Mouse (Mus musculus) kidney, embryonic 14.5 days (tissue): ENCODE measurements around the gene Arid1b. TPM values are rescaled to one million over a fixed set of nuclear protein-coding genes. Genes with fewer than 3 reads are reported as not detected.

Experiments
- ATAC-seq: fragments of 200-750 bp; cut with Nextera tagmentation; 2 replicates; pipeline ENCODE4 v1.8.0; 2017; ENCODE audit warnings: moderate number of reproducible peaks, mild to moderate bottlenecking, moderate TSS enrichment, moderate library complexity; ENCODE audit not compliant: low FRiP score, low TSS enrichment
- H3K27ac ChIP-seq: fragments of 300-500 bp; sonication (generic); 2 replicates; pipeline ENCODE4 v1.5.1; 2014; ENCODE audit warnings: low read depth, mild to moderate bottlenecking, low read length, moderate library complexity, mixed read lengths
- H3K27me3 ChIP-seq: fragments of 300-500 bp; sonication (generic); 2 replicates; pipeline ENCODE4 v1.6.1; 2014; ENCODE audit warnings: mild to moderate bottlenecking, low read length; ENCODE audit not compliant: control insufficient read depth, insufficient read depth
- H3K36me3 ChIP-seq: fragments of 300-500 bp; sonication (generic); 2 replicates; pipeline ENCODE4 v1.6.1; 2014; ENCODE audit warnings: low read length, mixed read lengths; ENCODE audit not compliant: control insufficient read depth, insufficient read depth
- H3K4me1 ChIP-seq: fragments of 300-500 bp; sonication (generic); 2 replicates; pipeline ENCODE4 v1.6.1; 2014; ENCODE audit warnings: low read length, mixed read lengths; ENCODE audit not compliant: control insufficient read depth, insufficient read depth
- H3K4me2 ChIP-seq: fragments of 300-500 bp; sonication (generic); replicated peaks from 2 replicates; pipeline ENCODE4 v1.6.1; 2014; ENCODE audit warnings: low read depth, mild to moderate bottlenecking, low read length
- H3K4me3 ChIP-seq: fragments of 300-500 bp; sonication (generic); 2 replicates; pipeline ENCODE4 v1.5.1; 2014; ENCODE audit warnings: mild to moderate bottlenecking, low read length
- H3K9ac ChIP-seq: fragments of 300-500 bp; sonication (generic); 2 replicates; pipeline ENCODE4 v1.6.1; 2014; ENCODE audit warnings: low read depth, mild to moderate bottlenecking, low read length, moderate library complexity
- H3K9me3 ChIP-seq: fragments of 300-500 bp; sonication (generic); 2 replicates; pipeline ENCODE4 v1.6.1; 2016; ENCODE audit warnings: low read length; ENCODE audit not compliant: control insufficient read depth
- WGBS: fragments of 180-500 bp; shearing (Covaris S2); extraction: QIAGEN DNeasy Blood & Tissue Kit; methylation state at CpG from one replicate; pipeline ENCODE4 v1.1.7; 2014; 5-methylcytosine and 5-hydroxymethylcytosine counted together
- polyA plus RNA-seq: library from polyadenylated mRNA; unstranded; fragments of >200 nt; fragmentation: Nextera tagmentation; extraction: Ambion mirVana; gene quantifications from 2 replicates; pipeline ENCODE4 v1.2.1, GENCODE M21; 2014

Arid1b gene
- polyA plus RNA-seq, 1 experiment from 2014 or later: 19.2 TPM

DNA sequence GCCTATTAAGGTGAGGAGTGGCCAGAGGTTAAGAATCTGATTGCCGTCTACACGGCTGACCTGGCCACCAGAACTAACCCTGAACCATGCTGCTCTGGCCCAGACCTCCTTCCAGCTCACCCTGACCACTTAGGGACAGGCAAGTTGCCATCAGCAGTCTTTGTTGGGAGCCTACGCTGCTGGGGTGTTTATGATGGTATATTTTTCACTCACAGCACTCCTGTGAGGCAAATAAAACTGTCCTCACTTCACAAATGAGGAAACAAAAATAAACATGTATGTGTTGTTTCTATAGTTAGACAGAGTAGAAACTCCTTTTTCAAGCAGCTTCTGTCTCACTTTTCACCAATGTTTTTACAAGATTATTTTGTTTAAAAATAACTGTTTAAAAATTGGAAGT, 280.3 kb downstream of the Arid1b start:
- 50% methylated on average over 3 of the region's 3 CpGs for WGBS
- H3K4me2 ChIP-seq: no peak overlapping the region
- ATAC-seq: no peak
- H3K9ac ChIP-seq: no peak overlapping the region
- no peaks in the 10 kb centered on the region for H3K9me3 ChIP-seq
- no peaks in the 10 kb centered on the region for H3K27me3 ChIP-seq
- H3K4me3 ChIP-seq: no peak overlapping the region
- H3K36me3 ChIP-seq: peaks cover 4% of the 10 kb centered on the region
- 0 out of 2 replicates have a peak, but pooled peaks cover 8% of the 10 kb centered on the region for H3K4me1 ChIP-seq
- no peak overlapping the region for H3K27ac ChIP-seq

DNA sequence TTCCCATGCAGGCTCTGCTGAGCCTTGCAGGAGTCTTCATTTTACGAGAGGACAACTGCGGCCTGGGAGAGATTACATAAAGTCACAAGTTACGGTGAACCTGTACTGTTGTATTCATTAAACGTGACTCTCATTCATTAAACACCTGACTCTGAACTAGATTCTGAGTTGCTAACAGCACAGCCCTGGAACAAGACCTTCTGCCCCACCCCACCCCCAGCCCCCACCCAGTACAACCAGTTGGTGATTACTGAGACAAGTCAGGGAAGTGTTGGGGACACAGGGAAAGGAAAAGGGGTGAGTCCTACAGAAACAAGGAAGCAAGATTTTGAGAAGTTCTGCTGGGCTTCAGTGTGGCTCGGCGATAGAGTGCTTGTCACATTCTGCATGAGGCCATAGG, 281.6 kb downstream of the Arid1b start:
- no peak overlapping the region for H3K4me3 ChIP-seq
- peaks cover 7% of the 10 kb centered on the region for H3K36me3 ChIP-seq
- no peaks in the 10 kb centered on the region for H3K9me3 ChIP-seq
- no peak overlapping the region for H3K9ac ChIP-seq
- no peak for ATAC-seq
- no peak overlapping the region for H3K27ac ChIP-seq
- no peak overlapping the region for H3K4me2 ChIP-seq
- 91% methylated on average over 6 of the region's 6 CpGs for WGBS
- H3K27me3 ChIP-seq: no peaks in the 10 kb centered on the region
- H3K4me1 ChIP-seq: 0 out of 2 replicates have a peak, but pooled peaks cover 7% of the 10 kb centered on the region

DNA sequence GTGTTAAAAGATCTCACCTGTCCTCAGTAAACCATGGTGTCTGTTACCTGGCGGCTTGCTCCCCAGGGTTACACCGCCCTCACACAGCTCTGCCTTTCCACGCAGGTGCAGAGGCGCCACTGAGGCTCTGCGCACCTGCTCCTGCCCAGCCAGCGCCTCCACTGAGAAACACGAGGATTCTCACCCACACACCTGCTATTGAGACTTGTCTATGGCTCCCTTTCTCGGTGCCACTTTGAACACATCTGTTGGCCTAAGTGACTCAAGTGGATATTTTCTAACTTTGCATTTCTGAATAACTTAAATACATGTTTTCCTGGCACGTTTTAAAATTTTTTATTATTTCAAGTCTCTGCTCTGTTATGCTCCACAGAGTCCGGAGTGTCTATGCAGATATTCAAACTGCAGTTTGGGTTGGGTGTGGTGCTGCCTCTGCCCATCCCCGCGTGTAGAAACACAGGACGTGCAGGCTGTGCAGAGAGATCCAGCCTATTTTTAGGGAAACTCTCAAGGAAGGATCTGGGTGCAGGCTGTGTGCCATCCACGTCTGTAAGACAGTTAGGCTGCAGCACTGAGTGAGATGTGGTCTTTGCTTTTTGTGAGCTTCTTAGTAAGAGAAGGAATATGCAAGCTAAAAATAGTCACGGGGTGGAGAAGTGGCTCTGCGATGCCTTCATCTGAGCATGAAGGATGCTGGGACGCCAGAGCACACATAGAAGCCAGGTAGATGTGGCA, 283.2 kb downstream of the Arid1b start:
- 0 out of 2 replicates have a peak, but pooled peaks cover 7% of the 10 kb centered on the region for H3K4me1 ChIP-seq
- H3K4me2 ChIP-seq: no peak overlapping the region
- H3K36me3 ChIP-seq: peaks cover 7% of the 10 kb centered on the region
- no peak for ATAC-seq
- H3K4me3 ChIP-seq: no peak overlapping the region
- H3K27me3 ChIP-seq: no peaks in the 10 kb centered on the region
- H3K27ac ChIP-seq: no peak overlapping the region
- H3K9ac ChIP-seq: no peak overlapping the region
- H3K9me3 ChIP-seq: no peaks in the 10 kb centered on the region
- 88% methylated on average over 17 of the region's 17 CpGs for WGBS

DNA sequence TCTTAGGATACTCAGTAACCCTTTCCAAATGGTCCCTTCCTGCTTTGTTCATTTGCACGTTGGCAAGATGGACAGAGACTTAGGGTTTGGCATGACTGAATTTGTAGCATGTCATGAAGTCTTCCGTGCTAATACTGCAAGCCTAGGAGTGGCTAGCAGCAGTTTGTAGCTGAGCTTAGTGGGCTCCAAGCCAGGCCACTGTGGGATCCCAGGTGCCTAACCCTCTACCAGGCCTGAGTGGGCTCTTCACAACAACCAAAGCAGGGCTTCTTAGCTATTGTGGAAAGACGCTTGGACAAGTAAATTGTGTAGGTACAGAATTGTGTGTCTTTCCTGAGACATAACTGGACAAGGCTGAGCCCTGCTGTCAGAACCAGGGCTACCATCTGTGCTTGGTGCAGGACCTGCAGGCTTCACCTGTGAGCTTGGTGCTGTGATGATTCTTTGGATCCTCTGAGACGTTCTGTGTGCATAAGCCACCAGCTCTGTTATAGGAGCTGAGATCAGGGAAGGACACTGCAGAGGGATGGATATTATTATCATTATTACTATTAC, 286.4 kb downstream of the Arid1b start:
- WGBS: 87% methylated on average over 4 of the region's 4 CpGs
- Histone ChIP-seq H3K27ac (no peak overlapping the region), H3K36me3 (peaks cover 12% of the 10 kb centered on the region), H3K9me3 (no peaks in the 10 kb centered on the region), H3K27me3 (no peaks in the 10 kb centered on the region), H3K4me2 (no peak overlapping the region), H3K4me1 (0 out of 2 replicates have a peak, but pooled peaks cover 7% of the 10 kb centered on the region), H3K4me3 (no peak overlapping the region), H3K9ac (no peak overlapping the region)
- no peak for ATAC-seq

DNA sequence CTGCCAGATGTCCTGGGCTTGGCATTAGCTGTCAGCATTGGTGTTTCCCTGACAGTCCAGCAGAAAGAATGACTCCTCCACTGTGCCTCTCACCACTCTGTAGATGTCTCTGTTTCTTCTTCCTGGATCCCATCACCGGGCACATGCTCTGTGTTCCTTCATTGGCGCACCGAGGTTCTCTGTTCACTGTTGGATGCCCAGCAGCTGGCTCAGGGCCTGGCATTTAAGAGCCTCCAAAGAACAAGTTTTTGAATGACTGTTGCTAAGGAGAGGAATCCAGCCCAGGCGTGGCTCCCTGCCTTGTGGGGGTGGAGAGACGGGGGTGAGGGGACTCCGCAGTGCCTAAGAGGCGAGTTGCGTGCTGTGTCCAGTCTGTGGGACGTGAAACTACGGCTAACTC, 290.7 kb downstream of the Arid1b start:
- 89% methylated on average over 10 of the region's 10 CpGs for WGBS
- Histone ChIP-seq H3K4me2 (no peak overlapping the region), H3K4me1 (0 out of 2 replicates have a peak, but pooled peaks cover 5% of the 10 kb centered on the region), H3K9me3 (no peaks in the 10 kb centered on the region), H3K4me3 (no peak overlapping the region), H3K9ac (no peak overlapping the region), H3K36me3 (peaks cover 5% of the 10 kb centered on the region; the same call in 1 of the 2 replicates), H3K27me3 (no peaks in the 10 kb centered on the region), H3K27ac (no peak overlapping the region)
- no peak for ATAC-seq

DNA sequence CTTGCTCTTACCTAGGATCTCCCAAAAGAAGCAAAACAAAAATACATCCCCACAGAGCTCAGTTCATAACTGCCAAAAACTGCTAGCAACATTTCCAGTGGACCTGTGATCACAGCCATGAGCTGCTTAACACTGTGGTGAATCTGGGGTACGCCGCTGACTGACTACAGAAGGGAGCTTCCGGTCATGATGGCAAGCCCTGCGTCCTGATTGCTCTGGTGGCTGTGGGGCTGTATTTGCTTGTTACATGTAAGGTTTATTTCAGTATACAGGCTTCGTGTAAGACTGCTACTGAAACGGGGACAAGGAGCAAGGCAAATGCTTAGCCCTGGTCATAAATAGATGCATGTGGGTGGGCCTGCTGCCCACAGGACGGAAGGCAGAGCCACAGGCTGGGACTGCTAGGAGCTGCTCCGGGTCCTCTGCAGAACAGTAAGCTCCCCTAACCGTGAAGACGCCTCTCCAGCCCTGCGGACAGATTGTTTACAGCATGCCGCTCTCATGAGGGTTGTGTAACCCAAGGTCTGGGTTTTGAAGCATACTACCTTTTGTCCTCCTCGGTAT, 291.8 kb downstream of the Arid1b start:
- no peak overlapping the region for H3K9ac ChIP-seq
- peaks cover 9% of the 10 kb centered on the region for H3K36me3 ChIP-seq
- H3K4me3 ChIP-seq: no peak overlapping the region
- H3K4me2 ChIP-seq: no peak overlapping the region
- ATAC-seq: no peak
- H3K4me1 ChIP-seq: 0 out of 2 replicates have a peak, but pooled peaks cover 5% of the 10 kb centered on the region
- H3K27me3 ChIP-seq: no peaks in the 10 kb centered on the region
- H3K27ac ChIP-seq: no peak overlapping the region
- 75% methylated on average over 13 of the region's 13 CpGs for WGBS
- no peaks in the 10 kb centered on the region for H3K9me3 ChIP-seq

DNA sequence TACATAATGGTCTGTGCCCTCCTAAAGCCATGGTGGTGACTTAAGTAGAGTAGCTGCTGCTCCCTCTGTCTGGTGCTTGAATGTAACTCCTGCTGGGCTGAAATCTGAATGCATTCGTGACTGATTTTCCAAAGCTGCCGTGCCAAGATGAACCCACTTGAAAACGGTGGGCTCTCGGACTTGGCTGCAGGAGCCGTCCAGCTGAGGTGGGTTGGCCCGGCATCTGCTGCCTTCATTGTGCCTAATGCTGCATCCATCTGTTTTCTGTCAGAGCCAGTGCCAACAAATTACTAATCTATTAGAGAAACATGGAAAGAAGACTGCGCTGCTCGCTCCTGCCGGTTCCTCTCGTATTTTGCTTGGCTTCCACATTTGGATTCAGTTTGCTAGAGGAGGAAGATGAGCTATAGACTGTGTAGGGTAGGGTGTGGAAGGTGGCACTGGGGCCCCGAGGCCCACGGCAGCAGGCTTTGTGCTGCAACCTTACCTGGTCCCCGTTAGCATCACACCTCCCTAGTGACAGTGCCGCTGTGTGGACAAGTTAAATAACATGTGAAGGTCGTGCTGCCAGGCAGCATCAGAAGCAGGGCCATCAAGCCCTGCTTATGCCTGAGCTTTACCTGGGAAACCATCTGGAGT, 292.6 kb downstream of the Arid1b start:
- no peak overlapping the region for H3K4me3 ChIP-seq
- no peaks in the 10 kb centered on the region for H3K27me3 ChIP-seq
- ATAC-seq: no peak
- no peaks in the 10 kb centered on the region for H3K9me3 ChIP-seq
- no peak overlapping the region for H3K9ac ChIP-seq
- 90% methylated on average over 15 of the region's 15 CpGs for WGBS
- no peak overlapping the region for H3K27ac ChIP-seq
- no peak overlapping the region for H3K4me2 ChIP-seq
- peaks cover 15% of the 10 kb centered on the region for H3K36me3 ChIP-seq
- H3K4me1 ChIP-seq: 0 out of 2 replicates have a peak, but pooled peaks cover 5% of the 10 kb centered on the region

DNA sequence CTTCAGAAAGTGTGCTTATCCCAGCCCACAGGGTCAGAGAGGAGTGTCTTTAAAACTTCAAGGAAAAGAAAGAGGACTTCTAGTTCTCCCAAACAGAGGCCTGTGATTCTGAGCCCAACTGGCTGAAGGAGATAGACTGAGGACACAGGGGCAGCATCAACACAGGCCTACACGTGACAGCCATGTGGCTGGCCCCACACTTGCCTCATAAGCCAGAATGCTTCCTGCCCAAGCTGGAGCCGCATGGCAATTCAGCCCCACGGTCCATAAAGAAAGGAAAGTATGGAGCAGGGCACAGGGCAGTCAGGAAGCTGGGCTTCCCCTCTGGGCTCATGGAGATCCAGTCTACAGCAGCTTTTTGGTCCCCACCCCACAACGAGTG, 293.1 kb downstream of the Arid1b start:
- Histone ChIP-seq H3K9me3 (no peaks in the 10 kb centered on the region), H3K27me3 (no peaks in the 10 kb centered on the region), H3K4me3 (no peak overlapping the region), H3K4me1 (0 out of 2 replicates have a peak, but pooled peaks cover 5% of the 10 kb centered on the region), H3K9ac (no peak overlapping the region), H3K4me2 (no peak overlapping the region), H3K27ac (no peak overlapping the region), H3K36me3 (peaks cover 16% of the 10 kb centered on the region)
- ATAC-seq: no peak
- 51% methylated on average over 4 of the region's 4 CpGs for WGBS

DNA sequence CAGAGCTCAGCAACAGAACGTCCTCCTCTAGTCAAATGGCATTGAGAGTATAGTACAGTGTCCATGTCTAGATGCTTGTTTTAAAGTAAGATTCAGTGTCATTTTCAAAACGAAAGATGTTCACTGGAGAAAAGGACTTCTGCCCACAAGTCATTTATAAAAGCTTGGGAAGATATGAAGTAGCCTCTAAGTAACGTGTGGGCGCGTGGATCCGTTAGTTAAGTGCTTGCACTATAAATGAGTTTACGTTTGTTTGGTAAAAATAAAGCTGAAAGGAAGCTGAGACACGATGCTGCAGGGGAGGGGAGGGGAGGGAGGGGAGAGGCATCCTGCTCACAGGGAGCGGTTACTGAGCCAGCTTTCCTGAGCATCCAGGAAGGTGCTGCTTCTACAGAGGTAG, 293.5 kb downstream of the Arid1b start:
- no peak overlapping the region for H3K9ac ChIP-seq
- H3K27me3 ChIP-seq: no peaks in the 10 kb centered on the region
- no peak for ATAC-seq
- H3K27ac ChIP-seq: no peak overlapping the region
- 74% methylated on average over 9 of the region's 9 CpGs for WGBS
- no peaks in the 10 kb centered on the region for H3K9me3 ChIP-seq
- H3K4me1 ChIP-seq: 0 out of 2 replicates have a peak, but pooled peaks cover 5% of the 10 kb centered on the region
- peaks cover 16% of the 10 kb centered on the region for H3K36me3 ChIP-seq
- no peak overlapping the region for H3K4me3 ChIP-seq
- no peak overlapping the region for H3K4me2 ChIP-seq
